Mouse (Mus musculus) cerebellum, adult 2 months (tissue): ENCODE measurements at regions not wholly inside any gene's neighbourhood (a gene's known extent, or its start where the extent isn't known, plus 50 kb on each side); places are given as distances from the start of the nearest gene placed in this dataset.

Source experiments
- DNase-seq, 2 experiments: peaks; one replicate each; pipeline ENCODE4 v3.0.0; 2021
- H3K27ac ChIP-seq: fragments of 200-500 bp; 2 replicates; pipeline ENCODE4 v1.5.1; 2012; ENCODE audit warnings: low read length, control low read depth, inconsistent platforms; ENCODE audit not compliant: insufficient read depth
- H3K27me3 ChIP-seq: fragments of 200-500 bp; 2 replicates; pipeline ENCODE4 v1.6.1; 2012; ENCODE audit warnings: inconsistent platforms, mild to moderate bottlenecking, low read length, moderate library complexity; ENCODE audit not compliant: control insufficient read depth, insufficient read depth
- H3K4me1 ChIP-seq: fragments of 200-500 bp; 2 replicates; pipeline ENCODE4 v1.6.1; 2011; ENCODE audit warnings: low read length; ENCODE audit not compliant: control insufficient read depth, insufficient read depth
- H3K4me3 ChIP-seq: fragments of 200-500 bp; replicated peaks from 2 replicates; pipeline ENCODE3; 2011; ENCODE audit warnings: mild to moderate bottlenecking, low read depth, low read length, control low read depth; ENCODE audit not compliant: insufficient read depth
- CTCF ChIP-seq: fragments of 200-500 bp; IDR thresholded peaks from 2 replicates; pipeline ENCODE4 v1.5.1; 2011; ENCODE audit warnings: low read depth, mild to moderate bottlenecking, control low read depth, low read length, moderate library complexity, borderline replicate concordance; ENCODE audit not compliant: insufficient read depth
- POLR2A ChIP-seq: fragments of 200-500 bp; IDR thresholded peaks from 2 replicates; pipeline ENCODE4 v1.6.1; 2011; ENCODE audit warnings: low read length, control low read depth, borderline replicate concordance; ENCODE audit not compliant: insufficient read depth
- WGBS: fragments of 180-500 bp; shearing (Covaris S2); methylation state at CpG from one replicate; pipeline ENCODE4 v1.1.7; 2018; 5-methylcytosine and 5-hydroxymethylcytosine counted together

GRCm38 (mm10) chr17:67502628-67503027, 129.9 kb downstream of the Lrrc30 start:
- WGBS: 72% methylated on average over 4 of the region's 4 CpGs
- Histone ChIP-seq H3K27me3 (no peaks in the 10 kb centered on the region), H3K4me1 (no peaks in the 10 kb centered on the region), H3K27ac (no peak overlapping the region), H3K4me3 (no peak overlapping the region)
- no peak for TF ChIP-seq POLR2A
- no peak for TF ChIP-seq CTCF
- no peak for DNase-seq

- H3K4me1 ChIP-seq: no peaks in the 10 kb centered on the region
- H3K4me3 ChIP-seq: no peak overlapping the region
- no peak for DNase-seq
- 37% methylated on average over 28 of the region's 28 CpGs for WGBS
- no peak overlapping the region for H3K27ac ChIP-seq
- no peak for TF ChIP-seq POLR2A
- no peak for TF ChIP-seq CTCF
- no peaks in the 10 kb centered on the region for H3K27me3 ChIP-seq
Observed at GRCm38 (mm10) chr17:67499783-67500641, 132.5 kb downstream of the Lrrc30 start.

- Histone ChIP-seq H3K4me3 (no peak overlapping the region), H3K27ac (no peak overlapping the region), H3K27me3 (no peaks in the 10 kb centered on the region; the same call in 1 of the 2 replicates), H3K4me1 (no peaks in the 10 kb centered on the region)
- 86% methylated on average over 8 of the region's 8 CpGs for WGBS
- no peak for DNase-seq
- TF ChIP-seq POLR2A (no peak), CTCF (no peak)
Observed at GRCm38 (mm10) chr17:67497380-67497779, 135.1 kb downstream of the Lrrc30 start.

- Histone ChIP-seq H3K27me3 (no peaks in the 10 kb centered on the region), H3K4me1 (no peaks in the 10 kb centered on the region), H3K4me3 (no peak overlapping the region), H3K27ac (no peak overlapping the region)
- WGBS: 77% methylated on average over 5 of the region's 5 CpGs
- TF ChIP-seq POLR2A (no peak), CTCF (no peak)
- no peak for DNase-seq
Observed at GRCm38 (mm10) chr17:67480463-67480862, 126.2 kb upstream of the Ptprm start.

GRCm38 (mm10) chr17:67473137-67473536, 118.9 kb upstream of the Ptprm start:
- no peak for TF ChIP-seq POLR2A
- TF ChIP-seq CTCF: peak; percentile 60
- WGBS: 23% methylated on average over 2 of the region's 2 CpGs
- Histone ChIP-seq H3K4me3 (no peak overlapping the region), H3K27ac (no peak overlapping the region), H3K27me3 (no peaks in the 10 kb centered on the region), H3K4me1 (no peaks in the 10 kb centered on the region)
- DNase-seq: peak; percentile 18 to 46

GRCm38 (mm10) chr17:67458851-67459421, 104.7 kb upstream of the Ptprm start:
- no peak for DNase-seq
- 83% methylated on average over 4 of the region's 4 CpGs for WGBS
- no peaks in the 10 kb centered on the region for H3K4me1 ChIP-seq
- no peak overlapping the region for H3K27ac ChIP-seq
- H3K4me3 ChIP-seq: no peak overlapping the region
- TF ChIP-seq POLR2A (no peak), CTCF (no peak)
- no peaks in the 10 kb centered on the region; the same call in 1 of the 2 replicates for H3K27me3 ChIP-seq

- Histone ChIP-seq H3K4me3 (no peak overlapping the region), H3K27ac (no peak overlapping the region), H3K4me1 (no peaks in the 10 kb centered on the region), H3K27me3 (no peaks in the 10 kb centered on the region; the same call in 1 of the 2 replicates)
- TF ChIP-seq POLR2A: no peak
- TF ChIP-seq CTCF: no peak
- no peak for DNase-seq
- WGBS: 61% methylated on average over 13 of the region's 13 CpGs
Observed at GRCm38 (mm10) chr17:67451966-67452365, 97.7 kb upstream of the Ptprm start.

GRCm38 (mm10) chr17:67451081-67451480, 96.8 kb upstream of the Ptprm start:
- TF ChIP-seq POLR2A: no peak
- TF ChIP-seq CTCF: no peak
- no peak overlapping the region for H3K27ac ChIP-seq
- 12% methylated on average over 2 of the region's 2 CpGs for WGBS
- no peaks in the 10 kb centered on the region; the same call in 1 of the 2 replicates for H3K27me3 ChIP-seq
- no peak overlapping the region for H3K4me3 ChIP-seq
- no peak for DNase-seq
- H3K4me1 ChIP-seq: no peaks in the 10 kb centered on the region
